Mouse (Mus musculus) hindbrain, embryonic 14.5 days (tissue): ENCODE data around the gene Hmg20b. TPM values are rescaled to one million over a fixed set of nuclear protein-coding genes. Genes with fewer than 3 reads are reported as not detected.

Experiments
- ATAC-seq: fragments of 200-750 bp; cut with Nextera tagmentation; 2 replicates; pipeline ENCODE4 v1.8.0; 2017; ENCODE audit warnings: moderate number of reproducible peaks, mild to moderate bottlenecking, moderate TSS enrichment, moderate library complexity; ENCODE audit not compliant: low FRiP score
- DNase-seq: peaks from one replicate; pipeline ENCODE4 v3.0.0-alpha.2; 2015; ENCODE audit warnings: low spot score
- H3K27ac ChIP-seq: fragments of 300-500 bp; sonication (generic); 2 replicates; pipeline ENCODE4 v1.5.1; 2014; ENCODE audit warnings: mild to moderate bottlenecking, moderate library complexity
- H3K27me3 ChIP-seq: fragments of 300-500 bp; sonication (generic); 2 replicates; pipeline ENCODE4 v1.6.1; 2014; ENCODE audit warnings: mild to moderate bottlenecking, low read length, mixed read lengths; ENCODE audit not compliant: control insufficient read depth, insufficient read depth
- H3K36me3 ChIP-seq: fragments of 300-500 bp; sonication (generic); replicated peaks from 2 replicates; pipeline ENCODE4 v1.6.1; 2014; ENCODE audit not compliant: control insufficient read depth, insufficient read depth
- H3K4me1 ChIP-seq: fragments of 300-500 bp; sonication (generic); replicated peaks from 2 replicates; pipeline ENCODE4 v1.6.1; 2014; ENCODE audit warnings: antibody characterized with exemption, low read length, mixed read lengths; ENCODE audit not compliant: control insufficient read depth, insufficient read depth
- H3K4me2 ChIP-seq: fragments of 300-500 bp; sonication (generic); replicated peaks from 2 replicates; pipeline ENCODE4 v1.6.1; 2014; ENCODE audit warnings: mild to moderate bottlenecking, moderate library complexity
- H3K4me3 ChIP-seq: fragments of 300-500 bp; sonication (generic); replicated peaks from 2 replicates; pipeline ENCODE4 v1.5.1; 2014; ENCODE audit warnings: mild to moderate bottlenecking, low read length
- H3K9ac ChIP-seq: fragments of 300-500 bp; sonication (generic); 2 replicates; pipeline ENCODE4 v1.6.1; 2014
- H3K9me3 ChIP-seq: fragments of 300-500 bp; sonication (generic); 2 replicates; pipeline ENCODE4 v1.6.1; 2016; ENCODE audit warnings: low read length; ENCODE audit not compliant: control insufficient read depth
- WGBS: fragments of 180-500 bp; shearing (Covaris S2); extraction: QIAGEN DNeasy Blood & Tissue Kit; methylation state at CpG from one replicate; pipeline ENCODE4 v1.1.7; 2014; 5-methylcytosine and 5-hydroxymethylcytosine counted together
- polyA plus RNA-seq: library from polyadenylated mRNA; unstranded; fragments of >200 nt; fragmentation: Nextera tagmentation; extraction: Ambion mirVana; gene quantifications from 2 replicates; pipeline ENCODE4 v1.2.1, GENCODE M21; 2014

The Hmg20b gene
- polyA plus RNA-seq, 1 experiment from 2014 or later: 34.0 TPM

DNA sequence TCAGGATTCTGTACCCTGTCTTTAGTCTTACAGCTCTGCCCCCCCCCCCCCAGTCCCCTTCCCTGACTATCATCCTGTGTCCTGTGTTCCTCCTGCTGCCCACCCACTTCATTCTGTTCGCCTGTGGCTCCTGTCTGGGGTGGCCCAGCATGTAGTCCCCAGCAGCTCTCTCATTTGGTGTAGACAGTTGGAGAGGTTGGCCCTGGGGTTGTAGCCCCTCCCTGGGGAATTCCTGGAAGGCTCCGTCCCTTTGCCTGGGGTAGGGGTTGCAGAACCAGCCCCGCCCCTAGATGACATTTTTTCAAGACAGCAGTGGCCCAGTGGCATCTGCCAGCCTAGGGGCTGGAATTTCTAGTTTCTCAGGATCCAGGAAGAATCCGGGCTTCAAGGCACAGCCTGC, 7.9 kb upstream of the Hmg20b start:
- ATAC-seq (no peak), DNase-seq (no peak)
- Histone ChIP-seq H3K27me3 (0 out of 2 replicates have a peak, but pooled peaks cover 6% of the 10 kb centered on the region), H3K27ac (no peak overlapping the region), H3K9ac (peak overlapping the region; percentile 86), H3K4me1 (peaks cover 20% of the 10 kb centered on the region), H3K36me3 (0 out of 2 replicates have a peak, but pooled peaks cover 4% of the 10 kb centered on the region), H3K9me3 (no peaks in the 10 kb centered on the region), H3K4me3 (peak overlapping the region; percentile 81), H3K4me2 (peak overlapping the region; percentile 97)
- WGBS: 22% methylated on average over 4 of the region's 4 CpGs

DNA sequence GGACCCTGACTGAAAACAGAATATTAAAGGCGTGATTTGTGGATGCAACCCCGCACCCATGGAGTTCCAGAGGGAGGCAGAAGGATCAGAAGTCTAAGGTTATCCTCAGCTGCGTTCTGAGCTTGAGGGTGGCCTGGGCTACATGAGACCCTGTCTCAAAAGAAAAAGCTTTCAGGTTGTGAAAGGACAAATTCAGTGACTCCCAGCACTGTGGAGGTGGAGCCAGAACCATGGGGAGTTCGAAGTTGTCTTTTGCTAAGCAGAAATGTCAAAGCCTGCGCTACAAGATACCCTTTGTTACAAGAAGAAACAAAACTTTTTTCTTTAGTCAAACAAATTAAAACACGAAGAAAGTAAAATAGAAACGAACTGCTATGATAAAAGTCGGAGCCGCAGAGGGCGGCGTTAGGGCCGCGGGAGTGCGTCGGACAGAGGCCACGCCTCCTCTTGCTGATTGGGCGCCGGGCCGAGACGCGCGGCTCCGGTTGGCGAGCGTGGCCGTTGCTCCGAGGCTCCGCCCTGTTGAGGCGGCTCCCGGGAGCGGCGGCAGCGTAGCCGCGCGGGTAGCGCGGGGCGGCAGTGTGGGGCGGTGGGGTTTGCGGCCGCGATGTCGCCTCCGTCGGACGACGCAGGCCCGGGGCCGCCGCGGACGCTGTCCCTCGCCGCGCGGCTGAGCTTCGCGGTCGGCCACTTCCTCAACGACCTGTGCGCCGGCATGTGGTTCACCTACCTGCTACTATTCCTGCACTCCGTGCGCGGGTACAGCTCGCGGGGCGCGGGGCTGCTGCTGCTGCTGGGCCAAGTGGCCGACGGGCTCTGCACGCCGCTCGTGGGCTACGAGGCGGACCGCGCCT, 6.9 kb upstream of the Hmg20b start, which contains the start of gene Mfsd12:
Gene Mfsd12, plus strand, starts transcription at position 501 of the 854 bp plus-strand sequence.
- no peaks in the 10 kb centered on the region for H3K9me3 ChIP-seq
- ATAC-seq (peak; percentile 92), DNase-seq (peak; percentile 92)
- peaks cover 18% of the 10 kb centered on the region for H3K4me1 ChIP-seq
- peak within 1 kb of the TSS; percentile 81 for H3K4me3 ChIP-seq
- H3K27me3 ChIP-seq: no peaks in the 10 kb centered on the region
- no peak within 1 kb of the TSS; the same call in 1 of the 2 replicates for H3K27ac ChIP-seq
- peak within 1 kb of the TSS; percentile 97 for H3K4me2 ChIP-seq
- WGBS: 2% methylated on average over 65 of the region's 79 CpGs
- 0 out of 2 replicates have a peak, but pooled peaks cover 4% of the 10 kb centered on the region for H3K36me3 ChIP-seq
- peak within 1 kb of the TSS; percentile 86 for H3K9ac ChIP-seq

DNA sequence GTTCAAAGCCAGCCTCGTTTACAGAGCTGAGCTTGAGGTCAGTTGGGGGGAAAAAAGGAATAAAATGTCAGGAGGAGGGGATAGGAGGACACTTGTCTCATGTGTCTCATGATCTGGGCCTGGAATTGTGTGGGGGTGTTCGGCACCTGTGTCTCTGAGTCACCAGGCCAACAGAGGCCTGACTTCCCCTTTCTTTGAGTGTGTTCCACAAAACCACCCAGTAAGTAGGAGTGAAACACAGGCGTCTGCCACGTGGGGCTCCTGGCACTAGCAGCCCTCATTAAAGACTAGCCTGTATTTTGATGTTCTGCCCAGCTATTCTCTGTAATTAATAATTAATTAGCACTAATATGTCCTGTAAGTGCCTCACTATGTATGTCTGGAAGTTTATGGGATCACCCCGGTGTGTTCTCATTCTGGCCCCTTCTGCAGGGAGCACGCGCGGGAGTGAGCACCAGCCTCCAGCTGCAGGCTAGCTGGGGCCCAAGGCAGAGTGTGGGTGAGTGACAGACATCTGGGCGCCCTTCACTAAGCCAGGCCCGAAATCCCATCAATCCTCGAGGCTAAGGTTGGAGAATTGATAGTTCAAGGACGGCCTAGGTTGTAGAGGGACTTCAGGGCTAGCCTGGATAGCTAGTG, 6.2 kb upstream of the Hmg20b start:
- H3K4me3 ChIP-seq: no peak overlapping the region; the same call in 1 of the 2 replicates
- WGBS: 59% methylated on average over 12 of the region's 12 CpGs
- ATAC-seq (no peak), DNase-seq (no peak)
- no peak overlapping the region for H3K27ac ChIP-seq
- 0 out of 2 replicates have a peak, but pooled peaks cover 4% of the 10 kb centered on the region for H3K36me3 ChIP-seq
- H3K27me3 ChIP-seq: no peaks in the 10 kb centered on the region
- H3K9ac ChIP-seq: no peak overlapping the region
- peaks cover 18% of the 10 kb centered on the region for H3K4me1 ChIP-seq
- H3K9me3 ChIP-seq: no peaks in the 10 kb centered on the region
- peak overlapping the region; percentile 97 for H3K4me2 ChIP-seq

DNA sequence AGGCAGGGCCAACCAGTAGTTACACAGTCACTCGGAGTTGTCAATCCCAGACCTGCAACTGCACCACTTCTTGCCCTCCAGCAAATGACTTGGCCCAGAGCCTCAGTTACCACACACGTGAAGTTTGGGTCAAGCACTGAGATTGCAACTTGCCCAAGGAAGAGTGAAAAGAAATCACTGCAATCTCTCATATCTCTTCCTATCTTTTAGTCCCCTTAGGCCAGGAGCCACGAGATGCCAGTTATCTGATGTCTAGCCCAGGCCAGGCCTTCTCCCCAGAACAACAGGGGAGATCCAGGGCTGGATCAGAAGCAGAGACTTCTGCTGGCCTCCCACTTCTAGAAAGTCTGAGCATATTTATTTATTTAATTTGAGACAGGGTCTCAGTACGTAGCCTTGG, 5.3 kb upstream of the Hmg20b start:
- H3K9ac ChIP-seq: no peak overlapping the region
- H3K4me2 ChIP-seq: no peak overlapping the region
- 0 out of 2 replicates have a peak, but pooled peaks cover 2% of the 10 kb centered on the region for H3K36me3 ChIP-seq
- H3K27me3 ChIP-seq: no peaks in the 10 kb centered on the region
- ATAC-seq: no peak
- peaks cover 18% of the 10 kb centered on the region for H3K4me1 ChIP-seq
- H3K4me3 ChIP-seq: no peak overlapping the region
- no peak for DNase-seq
- WGBS: 90% methylated on average over 4 of the region's 4 CpGs
- no peak overlapping the region for H3K27ac ChIP-seq
- H3K9me3 ChIP-seq: no peaks in the 10 kb centered on the region

DNA sequence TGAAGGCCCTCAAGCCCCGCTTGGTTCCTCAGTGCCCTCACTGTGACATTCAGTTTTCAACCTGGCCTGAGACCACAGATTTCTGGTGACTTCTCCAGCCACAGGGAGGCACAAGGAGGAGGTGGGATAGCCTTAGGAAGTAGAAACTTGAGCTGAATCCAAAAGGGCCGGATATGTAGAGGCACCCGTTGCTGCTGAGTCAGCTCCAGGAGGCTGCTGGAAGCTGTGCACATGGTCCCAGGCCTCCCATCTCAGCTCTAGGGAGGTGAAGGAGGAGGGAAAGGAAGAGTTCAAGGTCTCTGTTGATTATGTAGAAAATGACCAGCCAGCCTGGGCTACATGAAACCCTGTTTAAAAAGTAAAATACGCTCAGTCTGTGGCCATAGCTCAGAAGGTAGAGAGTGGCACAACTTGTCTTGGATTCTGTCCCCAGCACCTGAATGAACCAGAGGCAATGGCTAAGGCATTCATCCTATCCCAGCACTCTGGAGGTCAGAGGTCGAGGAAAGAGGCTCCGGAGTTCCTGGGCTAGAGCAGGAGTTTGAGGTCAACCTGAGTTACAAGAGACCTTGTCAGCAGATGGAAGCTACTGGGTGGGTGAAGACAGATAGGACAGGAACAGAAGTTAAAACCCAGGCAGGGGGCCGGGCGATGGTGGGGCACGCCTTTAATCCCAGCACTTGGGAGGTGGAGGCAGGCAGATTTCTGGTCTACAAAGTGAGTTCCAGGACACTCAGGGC, 4.6 kb upstream of the Hmg20b start:
- Histone ChIP-seq H3K9me3 (no peaks in the 10 kb centered on the region), H3K27me3 (no peaks in the 10 kb centered on the region), H3K4me1 (peaks cover 19% of the 10 kb centered on the region), H3K9ac (no peak overlapping the region), H3K36me3 (no peaks in the 10 kb centered on the region), H3K27ac (no peak overlapping the region), H3K4me3 (no peak overlapping the region), H3K4me2 (no peak overlapping the region)
- 70% methylated on average over 9 of the region's 9 CpGs for WGBS
- ATAC-seq (no peak), DNase-seq (no peak)

DNA sequence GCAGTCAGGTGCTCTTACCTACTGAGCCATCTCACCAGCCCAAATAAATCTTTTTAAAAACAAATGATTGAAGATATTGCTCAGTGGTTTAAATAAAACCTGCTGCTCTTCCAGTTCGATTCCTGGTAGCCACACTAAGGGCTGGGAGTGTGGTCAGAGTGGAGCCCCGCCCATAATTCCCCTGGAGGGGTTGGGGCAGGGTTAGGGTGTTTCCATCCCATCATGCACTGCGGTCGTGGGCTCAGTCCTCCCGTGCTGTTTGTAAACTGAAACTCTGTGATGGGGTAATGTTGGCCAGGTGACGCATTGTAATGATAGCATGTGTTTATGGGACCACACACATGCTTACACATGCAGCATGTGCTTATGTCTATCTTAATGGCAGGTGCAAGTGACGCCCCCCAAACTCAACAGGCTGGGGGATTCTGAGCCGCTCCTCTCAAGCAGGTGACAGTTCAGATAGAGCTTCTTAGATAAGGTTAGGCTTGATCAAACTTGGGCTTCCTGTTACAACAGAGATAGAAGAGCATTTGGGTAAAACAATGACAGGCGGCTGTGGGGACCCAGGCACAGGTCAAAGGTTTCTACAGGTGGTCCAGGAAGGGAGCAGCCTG, 1.5 kb upstream of the Hmg20b start:
- H3K9me3 ChIP-seq: no peaks in the 10 kb centered on the region
- H3K4me3 ChIP-seq: no peak overlapping the region; the same call in 1 of the 2 replicates
- peaks cover 11% of the 10 kb centered on the region for H3K4me1 ChIP-seq
- no peak overlapping the region for H3K9ac ChIP-seq
- no peak overlapping the region for H3K4me2 ChIP-seq
- no peaks in the 10 kb centered on the region for H3K36me3 ChIP-seq
- H3K27me3 ChIP-seq: peaks cover 7% of the 10 kb centered on the region
- ATAC-seq (no peak), DNase-seq (no peak)
- WGBS: 30% methylated on average over 9 of the region's 9 CpGs
- no peak overlapping the region for H3K27ac ChIP-seq

DNA sequence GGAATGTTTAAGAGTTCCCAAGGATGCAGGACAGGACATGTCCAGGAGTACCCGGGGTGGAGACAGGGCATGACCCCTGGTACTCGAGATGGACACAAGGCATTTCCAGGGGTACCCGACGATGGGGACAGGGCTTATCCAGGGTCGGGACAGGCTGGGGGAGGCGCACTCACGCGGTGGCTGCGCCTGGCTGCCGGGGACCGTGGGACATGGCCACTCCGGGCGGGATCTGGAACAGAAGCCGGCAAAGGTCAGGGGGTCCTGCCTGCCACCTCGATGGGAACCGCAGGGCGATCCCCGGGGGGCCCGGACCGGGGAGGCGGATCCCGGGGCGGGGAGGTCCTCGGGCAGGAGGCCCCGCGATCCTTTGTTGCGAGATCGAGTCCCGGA, 324 bp downstream of the Hmg20b start:
- H3K9me3 ChIP-seq: no peaks in the 10 kb centered on the region
- no peaks in the 10 kb centered on the region for H3K36me3 ChIP-seq
- peak; percentile 8; the same call in 1 of the 2 replicates for ATAC-seq
- peak overlapping the region; percentile 62 for H3K9ac ChIP-seq
- H3K4me2 ChIP-seq: peak overlapping the region; percentile 89
- H3K27me3 ChIP-seq: peaks cover 15% of the 10 kb centered on the region
- no peak for DNase-seq
- peaks cover 10% of the 10 kb centered on the region; the same call in 1 of the 2 replicates for H3K4me1 ChIP-seq
- H3K27ac ChIP-seq: no peak overlapping the region
- WGBS: under 1% methylated on average over 29 of the region's 29 CpGs
- H3K4me3 ChIP-seq: peak overlapping the region; percentile 61

DNA sequence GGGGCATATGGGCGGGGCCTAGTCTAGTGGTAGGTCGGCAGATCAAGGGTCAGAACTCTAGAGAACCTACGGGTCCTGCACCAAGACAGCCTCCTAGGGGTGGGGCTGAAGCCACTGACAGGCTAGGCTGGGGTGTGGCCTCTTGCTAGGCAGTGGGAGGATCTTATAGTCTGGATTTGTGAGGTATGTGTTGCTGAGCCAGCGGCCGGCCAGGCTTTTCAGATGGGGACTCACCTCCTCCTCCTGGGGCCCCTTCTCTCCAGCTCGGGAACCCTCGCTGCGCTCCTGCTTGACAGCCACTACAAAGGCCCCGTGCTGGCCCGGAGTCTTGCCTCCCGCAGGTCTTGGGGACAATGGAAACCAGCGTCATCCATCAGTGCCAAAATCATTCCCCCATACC, 1.1 kb downstream of the Hmg20b start:
- Histone ChIP-seq H3K4me2 (peak overlapping the region; percentile 89), H3K36me3 (no peaks in the 10 kb centered on the region), H3K27ac (no peak overlapping the region), H3K4me3 (peak overlapping the region; percentile 61), H3K9ac (no peak overlapping the region), H3K27me3 (peaks cover 23% of the 10 kb centered on the region), H3K9me3 (no peaks in the 10 kb centered on the region), H3K4me1 (peaks cover 10% of the 10 kb centered on the region; the same call in 1 of the 2 replicates)
- WGBS: 10% methylated on average over 12 of the region's 12 CpGs
- no peak for ATAC-seq
- DNase-seq: no peak
